In genomic region chr16:14444059-14444855, GRCm38 (mm10) we compare ENCODE assay signal across 10 mouse cellular contexts.
DNase-seq lines count a peak whose midpoint lies in the region; ATAC-seq and TF ChIP-seq lines count a peak whose summit lies in the region.
"Had no signal": no experiment of that assay in that cellular context is flagged by ENCODE, and none has a peak within 500 bp of the region (broad histone marks: within the 10 kb centered on the region; RNA-seq: fewer than 3 reads in every experiment).

No protein-coding gene starts in this region.

- no peaks in the 10 kb centered on the region for H3K27me3 ChIP-seq in kidney, postnatal 0 days (ENCODE audit: insufficient read depth, low read length)
- no peaks in the 10 kb centered on the region for H3K27me3 ChIP-seq in kidney, embryonic 16.5 days (ENCODE audit: insufficient read depth, low read length)
- H3K27me3 ChIP-seq in embryonic facial prominence, embryonic 15.5 days = no peaks in the 10 kb centered on the region
- H3K27me3 ChIP-seq in limb, embryonic 13.5 days = no peaks in the 10 kb centered on the region

- no peaks in the 10 kb centered on the region for H3K4me1 ChIP-seq in kidney, postnatal 0 days (replicated peaks; ENCODE audit: insufficient read depth, low read length)
- no peaks in the 10 kb centered on the region for H3K4me1 ChIP-seq in kidney, embryonic 16.5 days (ENCODE audit: insufficient read depth, low read length)
- H3K4me1 ChIP-seq in embryonic facial prominence, embryonic 15.5 days = no peaks in the 10 kb centered on the region
- peaks cover 16% of the 10 kb centered on the region for H3K4me1 ChIP-seq in limb, embryonic 13.5 days

- no peak overlapping the region for H3K9ac ChIP-seq in kidney, postnatal 0 days (ENCODE audit: low read depth, low read length)
- H3K9ac ChIP-seq in kidney, embryonic 16.5 days (replicated peaks; ENCODE audit: low read length) = no peak overlapping the region
- no peak overlapping the region for H3K9ac ChIP-seq in embryonic facial prominence, embryonic 15.5 days
- H3K9ac ChIP-seq in limb, embryonic 13.5 days = no peak overlapping the region

- TF ChIP-seq CTCF in kidney, postnatal 0 days (IDR thresholded peaks at IDR 0.05; ENCODE audit: low read depth) = no peak

- 0 out of 2 replicates have a peak, but pooled peaks cover 14% of the 10 kb centered on the region for H3K36me3 ChIP-seq in kidney, postnatal 0 days (ENCODE audit: insufficient read depth, low read length)
- H3K36me3 ChIP-seq in kidney, embryonic 16.5 days (ENCODE audit: insufficient read depth, low read length) = peaks cover 14% of the 10 kb centered on the region
- peaks cover 25% of the 10 kb centered on the region for H3K36me3 ChIP-seq in embryonic facial prominence, embryonic 15.5 days
- peaks cover 22% of the 10 kb centered on the region for H3K36me3 ChIP-seq in limb, embryonic 13.5 days

- H3K9me3 ChIP-seq in kidney, postnatal 0 days (replicated peaks; ENCODE audit: low read length) = no peaks in the 10 kb centered on the region
- H3K9me3 ChIP-seq in kidney, embryonic 16.5 days (ENCODE audit: low read length) = no peaks in the 10 kb centered on the region
- no peaks in the 10 kb centered on the region for H3K9me3 ChIP-seq in embryonic facial prominence, embryonic 15.5 days (replicated peaks)
- no peaks in the 10 kb centered on the region for H3K9me3 ChIP-seq in limb, embryonic 13.5 days
- H3K9me3 ChIP-seq: G1E had no signal

- no peak for ATAC-seq in kidney, postnatal 0 days (replicated peaks; ENCODE audit: low FRiP score, low read depth)
- ATAC-seq in kidney, embryonic 16.5 days (ENCODE audit: low FRiP score, low TSS enrichment) = no peak; the same call in 1 of the 2 replicates
- peak; percentile 69 for ATAC-seq in embryonic facial prominence, embryonic 15.5 days (ENCODE audit: insufficient number of reproducible peaks, low FRiP score, low TSS enrichment, low read depth)
- ATAC-seq in limb, embryonic 13.5 days (ENCODE audit: low FRiP score, low read depth) = peak; percentile 58; the same call in 1 of the 2 replicates
- no peak for ATAC-seq in megakaryocyte-erythroid progenitor cell, adult 5-6 weeks (replicated peaks; ENCODE audit: low FRiP score, low TSS enrichment, poor library complexity, severe bottlenecking)

- H3K4me3 ChIP-seq in kidney, postnatal 0 days (replicated peaks; ENCODE audit: low read depth, low read length) = no peak overlapping the region
- no peak overlapping the region for H3K4me3 ChIP-seq in kidney, embryonic 16.5 days (ENCODE audit: low read length)
- H3K4me3 ChIP-seq in embryonic facial prominence, embryonic 15.5 days (replicated peaks) = no peak overlapping the region
- no peak overlapping the region for H3K4me3 ChIP-seq in limb, embryonic 13.5 days
- H3K4me3 ChIP-seq: erythroblast, embryonic 14.5 days had no signal

- H3K4me2 ChIP-seq in kidney, postnatal 0 days (ENCODE audit: low read length) = no peak overlapping the region
- H3K4me2 ChIP-seq in kidney, embryonic 16.5 days (replicated peaks; ENCODE audit: low read depth, low read length) = no peak overlapping the region
- H3K4me2 ChIP-seq in embryonic facial prominence, embryonic 15.5 days (replicated peaks) = no peak overlapping the region
- H3K4me2 ChIP-seq in limb, embryonic 13.5 days (replicated peaks) = no peak overlapping the region

- WGBS in kidney, postnatal 0 days = 53% methylated on average over 6 of the region's 6 CpGs
- WGBS in kidney, embryonic 16.5 days = 52% methylated on average over 6 of the region's 6 CpGs
- 39% methylated on average over 6 of the region's 6 CpGs for WGBS in embryonic facial prominence, embryonic 15.5 days
- 36% methylated on average over 6 of the region's 6 CpGs for WGBS in limb, embryonic 13.5 days

- peak; percentile 52 for DNase-seq in kidney, postnatal 0 days (ENCODE audit: low spot score)
- DNase-seq in adrenal gland, postnatal 10 days = peak; percentile 52
- no peak for DNase-seq in urinary bladder, adult 2 months (ENCODE audit: low spot score)
- DNase-seq: left cerebral cortex, postnatal 4 days had no signal

- H3K27ac ChIP-seq in kidney, postnatal 0 days = no peak overlapping the region
- no peak overlapping the region for H3K27ac ChIP-seq in kidney, embryonic 16.5 days (ENCODE audit: low read length)
- no peak overlapping the region for H3K27ac ChIP-seq in embryonic facial prominence, embryonic 15.5 days (replicated peaks)
- peak overlapping the region; percentile 22; the same call in 1 of the 2 replicates for H3K27ac ChIP-seq in limb, embryonic 13.5 days

Comparison
In these comparisons a context has a peak if more than half of its experiments do, and no peak if none do; other contexts are left out.
1. ATAC-seq: peak in embryonic facial prominence, embryonic 15.5 days (single experiment) and limb, embryonic 13.5 days (single experiment); none in kidney, postnatal 0 days (single experiment), kidney, embryonic 16.5 days (single experiment) and megakaryocyte-erythroid progenitor cell, adult 5-6 weeks (single experiment).